Mouse (Mus musculus) liver, adult 2 months (tissue): Measurements from ENCODE around the gene Stab1. TPM values are rescaled to one million over a fixed set of nuclear protein-coding genes. Genes with fewer than 3 reads are reported as not detected.

ENCODE experiments used
- DNase-seq: peaks from one replicate; pipeline ENCODE4 v3.0.0-alpha.2; 2011; ENCODE audit warnings: low read depth, low spot score; ENCODE audit errors: extremely low read depth
- H3K27ac ChIP-seq: fragments of 200-500 bp; replicated peaks from 2 replicates; pipeline ENCODE4 v1.5.1; 2012; ENCODE audit warnings: low read depth, mild to moderate bottlenecking, control low read depth, inconsistent platforms, low read length; ENCODE audit not compliant: insufficient read depth
- H3K27me3 ChIP-seq: fragments of 200-500 bp; 2 replicates; pipeline ENCODE4 v1.6.1; 2012; ENCODE audit warnings: mild to moderate bottlenecking, moderate library complexity, low read length, inconsistent platforms; ENCODE audit not compliant: control insufficient read depth, insufficient read depth
- H3K36me3 ChIP-seq: fragments of 200-500 bp; 2 replicates; pipeline ENCODE4 v1.6.1; 2012; ENCODE audit warnings: low read length, inconsistent platforms; ENCODE audit not compliant: control insufficient read depth, insufficient read depth
- H3K4me1 ChIP-seq: fragments of 200-500 bp; 2 replicates; pipeline ENCODE4 v1.6.1; 2011; ENCODE audit warnings: low read length; ENCODE audit not compliant: control insufficient read depth, insufficient read depth
- H3K4me3 ChIP-seq: fragments of 200-500 bp; 2 replicates; pipeline ENCODE4 v1.5.1; 2011; ENCODE audit warnings: low read depth, mild to moderate bottlenecking, control low read depth, low read length, moderate library complexity; ENCODE audit not compliant: insufficient read depth
- H3K79me2 ChIP-seq: fragments of 200-500 bp; 2 replicates; pipeline ENCODE4 v1.6.1; 2012; ENCODE audit warnings: inconsistent platforms, mild to moderate bottlenecking, low read length, moderate library complexity; ENCODE audit not compliant: control insufficient read depth, insufficient read depth
- H3K9ac ChIP-seq: fragments of 200-500 bp; 2 replicates; pipeline ENCODE4 v1.6.1; 2012; ENCODE audit warnings: low read depth, mild to moderate bottlenecking, control low read depth, inconsistent platforms, low read length
- CTCF ChIP-seq: fragments of 200-500 bp; IDR thresholded peaks from 2 replicates; pipeline ENCODE4 v1.5.1; 2011; ENCODE audit warnings: low read depth, low read length, control low read depth
- POLR2A ChIP-seq: fragments of 200-500 bp; IDR thresholded peaks from 2 replicates; pipeline ENCODE4 v1.6.1; 2011; ENCODE audit warnings: low read length, control low read depth; ENCODE audit not compliant: insufficient read depth; ENCODE audit errors: extremely low read depth
- WGBS: fragments of 180-500 bp; shearing (Covaris S2); methylation state at CpG from one replicate; pipeline ENCODE4 v1.1.7; 2018; 5-methylcytosine and 5-hydroxymethylcytosine counted together
- polyA plus RNA-seq: library from polyadenylated mRNA; depleted of rRNA; stranded (reverse); fragments of >200 nt; gene quantifications from 2 replicates; pipeline ENCODE4 v1.2.3, GENCODE M21; 2012
- total RNA-seq: library from RNA; depleted of rRNA; stranded (reverse); fragments of >200 nt; gene quantifications from 2 replicates; pipeline ENCODE4 v1.2.3, GENCODE M21; 2014

The Stab1 gene
- total and polyA plus RNA-seq, 2 experiments, result 27.0 to 52.3 TPM

DNA sequence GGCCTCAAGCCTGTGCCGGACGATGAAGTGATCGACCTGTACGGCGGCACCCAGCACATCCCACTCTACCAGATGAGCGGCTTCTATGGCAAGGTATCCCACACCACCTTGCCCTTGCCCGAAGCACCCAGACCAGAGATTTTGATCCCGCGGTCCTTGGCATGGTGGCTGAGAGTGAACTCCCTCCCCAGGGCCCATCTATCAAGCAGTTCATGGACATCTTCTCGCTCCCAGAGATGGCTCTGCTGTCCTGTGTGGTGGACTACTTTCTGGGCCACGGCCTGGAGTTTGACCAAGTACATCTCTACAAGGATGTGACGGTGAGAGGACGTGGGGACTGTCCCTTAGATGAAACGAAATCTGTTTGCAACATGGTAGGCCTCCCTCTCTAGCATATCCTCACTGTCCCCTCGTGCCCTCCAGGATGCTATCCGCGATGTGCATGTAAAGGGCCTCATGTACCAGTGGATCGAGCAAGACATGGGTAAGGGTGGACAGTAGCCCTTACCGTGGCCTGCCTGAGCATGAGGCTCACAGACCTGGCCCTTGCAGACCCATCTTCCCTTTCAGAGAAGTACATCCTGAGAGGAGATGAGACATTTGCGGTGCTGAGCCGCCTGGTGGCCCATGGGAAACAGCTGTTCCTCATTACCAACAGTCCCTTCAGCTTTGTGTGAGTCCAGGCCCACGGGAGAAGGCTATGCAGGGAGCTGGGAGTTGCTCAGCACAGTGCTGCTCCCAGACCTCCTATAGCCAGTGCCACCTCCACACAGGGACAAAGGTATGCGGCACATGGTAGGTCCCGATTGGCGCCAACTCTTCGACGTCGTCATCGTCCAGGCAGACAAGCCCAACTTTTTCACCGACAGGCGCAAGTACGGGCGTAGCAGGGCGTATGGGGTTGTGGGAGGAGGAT lies 32.7 kb downstream of the Stab1 start:
- no peak for DNase-seq
- H3K79me2 ChIP-seq, result no peaks in the 10 kb centered on the region
- TF ChIP-seq POLR2A, result no peak
- TF ChIP-seq CTCF, result no peak
- H3K27ac ChIP-seq, result no peak overlapping the region
- H3K4me3 ChIP-seq, result no peak overlapping the region
- no peak overlapping the region for H3K9ac ChIP-seq
- WGBS, result 94% methylated on average over 34 of the region's 34 CpGs
- H3K27me3 ChIP-seq, result no peaks in the 10 kb centered on the region; the same call in 1 of the 2 replicates
- H3K36me3 ChIP-seq, result no peaks in the 10 kb centered on the region
- no peaks in the 10 kb centered on the region; the same call in 1 of the 2 replicates for H3K4me1 ChIP-seq

DNA sequence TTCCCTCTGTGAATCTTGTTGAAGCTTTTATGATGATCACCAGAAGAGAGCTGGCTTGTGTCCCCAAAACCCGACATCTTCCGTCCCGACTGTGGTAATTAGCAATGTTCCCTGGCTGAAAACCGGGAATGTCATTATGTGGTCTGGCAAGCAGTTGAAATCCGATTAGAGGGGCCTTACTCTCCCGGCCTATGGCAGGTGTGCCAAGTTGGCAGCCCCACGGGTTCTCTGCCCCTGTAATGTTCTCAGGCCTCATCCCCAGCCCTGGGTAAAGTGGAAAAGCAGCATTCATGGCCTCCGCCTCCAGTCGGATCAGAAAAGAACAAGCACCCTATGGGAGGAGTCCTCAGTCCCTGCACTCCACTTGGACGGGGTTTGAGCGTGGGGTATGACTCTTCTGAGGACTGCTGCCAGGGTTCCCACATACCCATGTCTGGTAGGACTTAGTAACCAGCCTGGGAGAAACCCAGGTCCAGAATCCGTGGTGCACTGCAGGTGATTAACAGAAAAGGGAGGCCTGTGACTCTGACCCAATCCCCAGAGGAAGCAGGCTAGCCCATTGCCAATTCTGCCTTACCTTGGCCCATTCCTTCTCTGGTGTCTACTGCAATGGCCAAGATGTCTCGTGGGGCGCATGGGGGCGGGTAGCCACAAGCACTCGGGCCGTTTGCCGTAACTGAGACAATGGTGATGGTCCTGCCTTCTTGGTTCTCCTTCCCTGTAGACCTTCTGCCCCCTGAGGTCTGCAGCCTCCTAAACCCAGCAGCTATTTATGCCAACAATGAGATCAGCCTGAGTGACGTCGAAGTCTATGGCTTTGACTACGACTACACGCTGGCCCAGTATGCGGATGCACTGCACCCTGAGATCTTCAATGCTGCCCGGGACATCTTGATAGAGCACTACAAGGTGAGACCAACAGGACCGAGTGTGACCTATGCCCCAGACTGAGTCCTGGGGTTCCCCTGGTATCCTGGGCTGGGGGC lies 34.1 kb downstream of the Stab1 start:
- H3K27ac ChIP-seq, result no peak overlapping the region
- TF ChIP-seq CTCF, result no peak
- TF ChIP-seq POLR2A, result no peak
- H3K9ac ChIP-seq, result no peak overlapping the region
- H3K27me3 ChIP-seq, result no peaks in the 10 kb centered on the region; the same call in 1 of the 2 replicates
- DNase-seq, result no peak
- H3K79me2 ChIP-seq, result no peaks in the 10 kb centered on the region
- peaks cover 4% of the 10 kb centered on the region; the same call in 1 of the 2 replicates for H3K4me1 ChIP-seq
- H3K4me3 ChIP-seq, result no peak overlapping the region
- no peaks in the 10 kb centered on the region for H3K36me3 ChIP-seq
- 85% methylated on average over 25 of the region's 25 CpGs for WGBS

DNA sequence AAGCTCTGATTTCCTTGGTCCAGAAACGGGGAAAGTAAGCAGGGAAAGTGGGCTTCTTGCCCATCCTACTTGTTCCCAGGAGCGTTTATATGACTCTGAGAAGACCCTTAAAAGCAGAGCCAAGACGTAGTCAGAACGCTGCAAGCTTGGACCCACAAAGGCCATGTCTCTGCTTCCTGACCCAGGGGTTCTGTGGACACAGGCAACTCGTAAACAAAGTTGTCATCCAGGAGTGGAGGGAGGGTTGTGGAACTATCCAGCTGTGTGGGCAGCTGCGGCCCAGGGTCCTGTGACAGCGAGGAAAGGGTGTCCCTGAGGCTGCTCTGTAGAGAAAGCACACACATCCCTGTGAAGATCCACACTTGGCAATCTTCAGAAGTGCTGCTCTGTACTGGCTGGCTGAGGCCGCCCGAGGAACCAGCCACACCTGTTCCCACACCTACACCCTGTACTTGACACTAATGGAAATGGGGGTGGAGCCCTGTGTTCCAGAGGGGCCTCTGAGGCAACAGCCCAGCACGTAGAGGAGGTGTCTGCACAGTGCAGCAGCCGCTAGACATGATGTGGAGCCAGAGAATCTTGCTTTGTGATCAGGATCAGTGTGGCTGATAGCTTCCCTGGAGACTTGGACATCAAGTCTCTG lies 35.3 kb downstream of the Stab1 start:
- no peaks in the 10 kb centered on the region for H3K36me3 ChIP-seq
- no peaks in the 10 kb centered on the region; the same call in 1 of the 2 replicates for H3K27me3 ChIP-seq
- no peak overlapping the region for H3K4me3 ChIP-seq
- no peak for DNase-seq
- H3K79me2 ChIP-seq, result no peaks in the 10 kb centered on the region
- H3K27ac ChIP-seq, result no peak overlapping the region
- H3K9ac ChIP-seq, result no peak overlapping the region
- H3K4me1 ChIP-seq, result peaks cover 4% of the 10 kb centered on the region; the same call in 1 of the 2 replicates
- TF ChIP-seq POLR2A (no peak), CTCF (no peak)
- 69% methylated on average over 11 of the region's 11 CpGs for WGBS

DNA sequence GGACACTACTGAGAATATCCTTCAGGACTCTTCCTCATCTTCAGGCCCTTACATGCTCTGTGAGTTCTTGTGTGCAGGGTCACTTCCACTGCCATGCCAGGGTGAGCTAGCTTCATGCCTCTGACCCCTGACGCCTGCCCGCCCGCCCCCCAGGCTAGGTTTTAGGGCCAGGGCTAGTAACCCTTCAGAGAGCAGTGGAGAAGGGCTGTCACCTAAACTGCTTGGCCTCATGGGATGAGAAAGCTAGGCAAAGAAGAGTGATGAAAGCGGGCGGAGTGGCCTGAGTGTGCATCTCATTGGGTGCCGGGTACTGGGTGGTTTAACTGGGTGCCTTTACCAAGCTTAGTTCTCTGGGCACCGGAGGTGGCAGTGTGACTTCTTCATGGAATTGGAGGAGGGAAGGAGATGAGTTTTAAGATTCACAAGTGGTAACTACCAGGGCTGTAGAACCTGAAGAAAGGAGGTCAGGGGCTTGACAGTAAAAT lies 35.9 kb downstream of the Stab1 start:
- Histone ChIP-seq H3K4me3 (no peak overlapping the region), H3K27ac (no peak overlapping the region), H3K36me3 (no peaks in the 10 kb centered on the region), H3K9ac (no peak overlapping the region), H3K27me3 (no peaks in the 10 kb centered on the region; the same call in 1 of the 2 replicates), H3K4me1 (peaks cover 4% of the 10 kb centered on the region; the same call in 1 of the 2 replicates), H3K79me2 (no peaks in the 10 kb centered on the region)
- no peak for DNase-seq
- WGBS, result 91% methylated on average over 7 of the region's 7 CpGs
- TF ChIP-seq POLR2A, result no peak
- no peak for TF ChIP-seq CTCF

DNA sequence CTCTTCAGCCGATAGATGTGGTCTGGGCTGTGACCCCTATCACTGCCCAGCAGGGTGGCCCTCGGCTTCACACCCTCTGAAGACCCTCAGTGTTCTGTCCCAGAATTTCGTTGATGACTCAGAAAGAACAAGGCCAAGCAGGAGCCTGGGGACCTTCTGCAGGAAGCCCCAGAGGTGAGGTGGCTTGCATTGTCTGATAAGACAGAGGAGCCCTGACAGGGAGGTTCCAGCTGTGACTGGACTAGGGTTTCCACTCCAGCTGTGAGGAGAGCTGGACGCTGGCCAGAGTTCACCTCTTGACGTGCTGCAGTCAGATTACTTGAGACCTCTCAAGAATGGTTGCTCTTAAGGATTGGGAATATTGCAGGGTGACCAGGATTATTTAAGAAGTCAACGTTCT lies 36.4 kb downstream of the Stab1 start:
- 38% methylated on average over 6 of the region's 6 CpGs for WGBS
- no peak overlapping the region for H3K9ac ChIP-seq
- H3K27me3 ChIP-seq, result no peaks in the 10 kb centered on the region; the same call in 1 of the 2 replicates
- no peaks in the 10 kb centered on the region for H3K36me3 ChIP-seq
- TF ChIP-seq CTCF (no peak), POLR2A (no peak)
- DNase-seq, result no peak
- H3K4me1 ChIP-seq, result peaks cover 7% of the 10 kb centered on the region
- H3K27ac ChIP-seq, result no peak overlapping the region
- peaks cover 3% of the 10 kb centered on the region; the same call in 1 of the 2 replicates for H3K79me2 ChIP-seq
- no peak overlapping the region for H3K4me3 ChIP-seq
